Mouse (Mus musculus): ENCODE results near the gene F2r. TPM values are rescaled to one million over a fixed set of nuclear protein-coding genes. Genes with fewer than 3 reads are reported as not detected.

F2r gene
- polyA plus RNA-seq (2017; shearing (Covaris generic)), result 46.9 TPM

GRCm38 (mm10) chr13:95618309-95618712, at the start of gene F2r:
Gene F2r (minus strand): TSS chr13:95618487.

Other genes starting within 250 kb of the F2r start
- 4.6 TPM for gene Aggf1, start 243.1 kb downstream of the F2r start, polyA plus RNA-seq (2017; shearing (Covaris generic))
- not detected for gene Crhbp, start 173.6 kb downstream of the F2r start, polyA plus RNA-seq (2017; shearing (Covaris generic))
- not detected for gene S100z, start 139.8 kb downstream of the F2r start, polyA plus RNA-seq (2017; shearing (Covaris generic))
- gene F2rl1, start 93.3 kb downstream of the F2r start, polyA plus RNA-seq (2017; shearing (Covaris generic)), result 25.7 TPM
- 3.2 TPM for gene F2rl2, start 78.4 kb upstream of the F2r start, polyA plus RNA-seq (2017; shearing (Covaris generic))